Mouse (Mus musculus) erythroblast, adult 5-6 weeks (primary cell): ENCODE measurements around the gene Gm20388. TPM values are rescaled to one million over a fixed set of nuclear protein-coding genes. Genes with fewer than 3 reads are reported as not detected.

Source experiments
- ATAC-seq: replicated peaks from 2 replicates; pipeline ENCODE4 v1.8.0; 2016; ENCODE audit warnings: moderate number of reproducible peaks, mild to moderate bottlenecking, moderate TSS enrichment, inconsistent platforms; ENCODE audit not compliant: poor library complexity, low FRiP score, severe bottlenecking
- total RNA-seq, 2 experiments: library from RNA; stranded (forward) in 1 of 2; stranded (reverse) in 1 of 2; fragments of 150-400 nt in 1 of 2; fragments of 200-764, 138-1000 nt in 1 of 2; gene quantifications; 2 replicates each; pipeline versions ENCODE4 v1.2.3 to v1.2.4; 2015 to 2017; ENCODE audit warnings: low replicate concordance in 2 of 2

Gene Gm20388
- total RNA-seq, 2 experiments from 2014 or later: 2.9 to 7.8 TPM

DNA sequence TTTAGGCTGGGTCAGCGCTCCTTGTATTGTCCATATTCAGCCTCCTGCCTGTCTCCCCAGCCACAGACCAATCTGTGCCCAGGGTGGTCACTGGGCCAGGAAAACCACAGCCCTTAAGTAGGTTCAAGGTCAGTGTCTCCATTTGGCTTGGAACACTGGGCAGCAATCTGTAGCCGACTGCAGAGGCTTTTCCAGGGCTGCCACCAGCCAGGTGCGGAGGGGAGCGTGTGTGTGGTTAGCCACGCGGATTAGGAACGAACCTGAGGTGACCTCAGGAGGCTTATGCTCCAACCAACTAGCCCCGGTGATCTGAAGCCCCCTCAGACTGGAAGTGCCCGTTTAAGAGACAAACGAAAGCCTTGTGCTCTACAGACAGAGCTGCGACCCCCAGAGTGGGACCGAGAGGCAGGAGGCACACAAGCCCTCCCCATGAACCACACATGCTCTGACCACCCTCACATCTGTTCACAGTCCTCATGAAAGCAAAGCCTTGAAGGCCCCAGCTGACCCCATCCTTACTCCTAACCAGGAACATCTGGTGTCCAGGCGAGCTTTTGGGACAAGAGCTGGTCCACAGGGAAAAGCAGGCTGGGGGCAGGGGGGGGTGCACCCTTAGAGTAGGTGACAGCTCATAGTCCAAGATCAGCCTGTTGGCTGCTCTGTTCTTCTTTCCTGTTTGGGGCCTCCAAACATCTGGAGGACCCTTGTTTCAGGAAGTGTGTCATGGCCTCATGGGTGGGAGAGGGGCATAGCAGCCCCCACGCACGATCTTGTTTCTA lies 2737.7 kb downstream of the Gm20388 start:
- ATAC-seq: no peak

DNA sequence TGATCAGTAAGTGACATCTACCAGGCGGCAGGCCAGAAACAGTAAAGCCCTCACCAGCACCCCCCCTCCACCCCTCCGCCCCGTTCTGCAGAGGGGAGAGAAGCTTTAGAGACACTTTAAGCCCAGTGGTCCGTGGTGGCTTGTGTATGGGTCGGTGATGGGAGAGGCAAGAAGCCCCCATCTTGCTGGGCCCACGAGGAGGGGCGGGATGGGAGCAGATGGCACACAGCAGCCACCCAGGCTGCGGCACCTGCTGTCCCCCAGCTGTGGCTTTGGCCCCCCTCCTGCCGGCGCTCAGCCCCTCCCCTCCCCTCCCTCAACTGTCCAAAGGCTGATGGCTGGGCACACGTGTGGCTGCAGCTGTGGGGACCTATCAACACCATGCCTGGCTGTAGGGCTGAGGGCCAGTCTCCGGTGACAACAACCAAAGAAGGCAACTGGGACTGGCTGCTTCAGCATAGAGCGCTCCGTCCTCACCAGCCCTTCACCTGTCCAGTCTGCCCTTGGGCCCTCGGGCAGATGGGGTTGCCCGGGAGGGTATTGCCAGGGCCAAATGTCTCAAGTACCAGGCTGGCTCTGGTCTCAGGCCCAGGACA lies 2740.8 kb downstream of the Gm20388 start:
- no peak for ATAC-seq

DNA sequence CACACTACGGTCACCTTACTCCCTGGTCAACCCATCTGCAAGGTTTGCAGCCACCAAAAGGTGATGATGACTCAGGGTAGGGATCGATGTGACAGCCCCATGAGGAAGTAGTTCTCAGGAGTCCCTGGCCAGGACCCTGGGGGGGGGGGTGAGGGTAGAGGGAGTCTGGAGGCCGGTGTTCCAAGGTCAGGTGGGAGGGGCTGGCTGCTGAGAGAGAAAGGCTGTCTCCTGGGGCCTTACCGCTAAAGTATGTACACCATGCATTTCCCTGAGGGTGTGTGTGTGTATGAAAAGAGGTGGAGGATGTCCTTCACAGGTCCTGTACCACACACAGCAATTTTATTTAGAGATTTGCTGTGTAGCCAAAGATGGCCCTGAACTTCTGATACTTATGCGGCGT lies 2742.0 kb downstream of the Gm20388 start:
- ATAC-seq: no peak

DNA sequence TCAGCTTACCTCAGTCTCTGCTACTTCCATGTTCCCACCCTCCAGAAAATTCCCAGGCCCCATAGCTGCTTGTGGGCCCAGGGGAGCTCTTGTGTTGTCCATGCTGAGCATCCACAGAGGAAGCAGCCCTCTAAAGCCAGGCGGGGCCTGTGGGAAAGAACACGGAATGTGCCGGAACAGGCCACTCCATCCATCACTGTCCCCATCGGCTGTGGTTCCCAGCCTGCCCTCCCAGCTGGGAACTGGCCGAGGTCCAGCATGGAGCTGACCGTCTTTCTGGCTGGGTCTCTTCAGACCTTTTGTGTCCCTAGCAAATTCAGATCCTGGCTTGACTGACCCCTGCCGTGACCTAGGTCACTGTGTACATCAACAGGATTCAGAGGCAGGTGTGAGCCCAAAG lies 2744.1 kb downstream of the Gm20388 start:
- no peak for ATAC-seq

DNA sequence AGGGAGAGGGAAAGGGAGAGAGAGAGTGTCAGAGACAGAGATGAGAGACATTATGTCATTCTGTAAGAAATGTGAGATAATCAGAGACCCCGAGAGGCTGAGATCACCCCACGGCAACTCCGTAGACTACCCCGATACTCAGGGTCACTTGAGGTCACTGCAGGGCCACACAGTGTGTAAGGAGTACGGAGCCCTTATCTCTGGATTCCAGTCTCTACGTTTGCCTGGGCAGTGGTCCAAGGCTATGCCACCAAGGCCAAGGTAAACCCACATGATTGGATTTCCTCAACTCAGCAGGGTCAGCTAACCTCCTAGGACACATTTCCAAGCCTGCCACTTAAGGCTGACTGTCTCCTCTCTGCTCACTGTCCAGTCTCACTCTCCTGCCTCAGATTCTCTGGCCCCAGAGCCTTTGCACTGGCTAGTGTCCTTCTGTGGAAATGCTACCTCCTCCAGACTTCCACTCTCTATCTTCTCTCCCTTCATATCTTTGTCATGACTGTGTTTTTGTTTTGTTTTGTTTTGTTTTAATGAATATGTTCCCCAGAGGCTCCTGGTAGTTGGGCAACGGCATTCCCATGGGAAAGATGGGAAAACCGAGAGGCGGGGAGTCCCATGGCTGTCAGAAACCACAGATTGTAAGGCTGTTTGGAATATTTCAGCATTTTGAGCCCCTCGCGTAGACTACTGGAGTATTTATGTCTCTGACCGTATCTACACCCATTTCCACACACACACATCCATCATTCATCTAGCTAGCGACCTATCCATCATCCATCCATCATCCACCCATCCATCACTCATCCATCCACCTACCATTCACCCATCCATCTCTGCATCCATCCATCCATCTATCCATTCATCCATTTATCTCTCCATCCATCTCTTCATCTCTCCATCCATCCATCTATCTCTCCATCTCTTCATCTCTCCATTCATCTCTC lies 2745.7 kb downstream of the Gm20388 start:
- ATAC-seq: peak; percentile 82

DNA sequence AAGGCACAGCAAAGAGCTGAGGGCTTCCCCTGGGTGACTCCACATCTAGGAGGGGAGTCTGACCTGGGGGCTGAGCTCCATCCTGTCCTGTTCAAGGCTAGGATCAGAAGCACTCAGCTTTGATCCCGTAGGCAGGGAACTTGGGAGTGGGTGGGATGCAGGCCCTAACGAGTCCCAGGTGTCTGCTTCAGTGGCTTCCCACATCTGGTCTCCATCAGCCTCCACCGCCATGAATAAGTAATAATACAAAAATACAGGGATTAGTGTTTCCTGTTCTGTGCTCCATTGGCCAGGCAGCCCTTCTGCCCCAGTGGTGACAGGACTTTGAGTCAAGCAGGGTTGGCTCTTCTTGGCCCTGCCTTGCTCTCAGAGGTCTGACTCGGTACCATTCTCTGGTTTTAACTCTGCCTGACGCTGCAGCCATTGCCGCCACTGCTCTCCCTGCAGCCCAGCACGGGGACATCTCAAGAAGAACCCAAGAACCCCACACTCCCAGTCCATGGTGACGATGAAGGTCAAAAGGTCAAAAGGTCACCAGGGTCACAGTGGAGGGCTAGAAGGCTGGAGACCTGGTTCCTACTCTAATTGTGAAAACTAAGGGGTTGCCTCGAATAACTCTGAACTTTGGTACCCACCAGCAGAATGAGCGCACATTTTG lies 2747.6 kb downstream of the Gm20388 start:
- ATAC-seq: no peak

DNA sequence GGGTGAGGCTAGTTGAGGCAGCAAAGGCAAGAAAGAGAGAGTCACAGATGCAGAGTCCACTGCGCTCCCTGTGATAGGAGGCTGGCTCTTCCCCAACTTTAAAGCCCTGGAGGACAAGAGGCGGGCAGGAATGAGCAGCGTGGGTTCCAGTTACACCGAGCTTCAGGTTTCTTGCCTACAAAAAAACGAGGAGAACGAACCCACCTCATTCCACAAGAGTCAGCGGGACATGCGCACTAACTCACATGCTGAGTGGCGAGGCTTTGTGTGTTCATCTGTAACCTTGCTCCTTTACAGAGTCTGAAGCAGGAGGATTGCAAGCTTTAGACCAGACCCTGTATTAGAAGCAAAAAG lies 2748.1 kb downstream of the Gm20388 start:
- no peak for ATAC-seq

DNA sequence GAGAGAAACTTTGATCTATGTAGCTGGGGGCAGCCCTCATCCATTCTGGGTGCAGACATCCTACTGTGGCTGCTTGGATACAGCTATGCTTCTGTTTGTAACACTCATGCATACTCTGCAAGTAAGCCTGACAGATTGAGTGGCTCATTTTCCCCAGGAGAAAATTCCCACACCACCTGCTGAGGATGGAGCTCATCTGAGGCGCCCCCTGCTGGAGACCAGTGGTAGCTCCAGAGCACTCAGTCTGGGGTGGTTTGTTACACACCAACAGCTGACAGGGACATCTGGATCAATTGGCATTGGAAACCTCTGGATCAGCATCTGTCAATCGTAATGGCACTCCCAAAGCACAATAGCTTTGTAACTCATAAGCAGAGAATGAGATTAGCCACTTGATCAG lies 2749.4 kb downstream of the Gm20388 start:
- peak; percentile 19; the same call in 1 of the 2 replicates for ATAC-seq

DNA sequence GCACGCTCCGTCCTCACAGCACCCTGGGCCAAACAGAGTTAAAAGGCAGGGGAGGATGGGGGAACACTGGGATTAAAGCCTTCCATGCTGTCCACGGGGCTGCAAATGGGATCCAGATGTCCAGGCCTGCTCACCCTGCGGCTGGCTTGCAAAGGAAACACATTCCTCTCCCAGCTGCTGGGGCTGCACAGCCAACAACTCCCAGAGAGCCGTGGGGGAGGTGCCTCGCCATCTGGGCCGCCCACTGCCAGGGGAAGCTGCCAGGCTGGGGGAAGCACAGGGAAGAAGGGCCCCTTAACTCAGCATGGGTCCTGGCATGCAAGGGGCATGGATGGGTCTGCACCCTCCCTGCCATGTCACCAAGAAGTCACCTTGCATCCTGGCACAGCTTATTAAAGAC lies 2750.5 kb downstream of the Gm20388 start:
- ATAC-seq: no peak

DNA sequence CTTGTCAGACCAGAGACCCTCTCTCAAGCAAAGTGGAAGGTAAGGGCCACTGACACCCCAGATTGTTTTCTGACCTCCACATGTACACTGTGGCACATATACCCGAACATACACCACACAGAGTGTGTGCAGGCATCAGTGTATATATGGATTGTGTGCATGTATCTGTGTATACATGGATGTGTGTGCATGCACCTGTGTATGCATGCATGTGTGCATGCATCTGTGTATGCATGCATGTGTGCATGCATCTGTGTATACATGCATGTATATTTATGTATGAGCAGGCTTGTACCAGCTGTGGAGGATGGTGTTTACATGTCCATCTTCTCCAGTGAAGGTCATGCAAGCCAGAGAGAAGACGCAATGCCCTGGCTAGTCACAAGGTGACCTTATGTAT lies 2751.3 kb downstream of the Gm20388 start:
- ATAC-seq: no peak

DNA sequence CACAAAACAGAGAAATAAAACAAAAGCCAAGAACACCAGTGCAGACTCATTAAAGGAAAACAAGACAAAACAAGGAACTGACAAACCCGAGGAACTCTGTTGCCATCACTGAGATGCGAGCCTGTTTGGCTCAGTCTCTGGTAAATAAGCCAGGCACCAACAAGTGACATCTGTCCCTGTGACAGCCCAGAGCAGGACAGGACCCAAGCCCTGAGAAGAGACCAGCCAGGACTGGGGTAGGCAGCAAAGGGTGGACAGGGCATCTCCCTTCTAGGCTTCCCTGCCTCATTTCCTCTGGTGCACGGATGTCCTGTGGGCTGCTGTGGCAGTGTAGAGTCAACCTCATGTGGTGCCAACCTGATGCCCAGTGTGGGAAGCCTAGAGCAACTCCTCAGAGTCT lies 2752.5 kb downstream of the Gm20388 start:
- ATAC-seq: no peak

DNA sequence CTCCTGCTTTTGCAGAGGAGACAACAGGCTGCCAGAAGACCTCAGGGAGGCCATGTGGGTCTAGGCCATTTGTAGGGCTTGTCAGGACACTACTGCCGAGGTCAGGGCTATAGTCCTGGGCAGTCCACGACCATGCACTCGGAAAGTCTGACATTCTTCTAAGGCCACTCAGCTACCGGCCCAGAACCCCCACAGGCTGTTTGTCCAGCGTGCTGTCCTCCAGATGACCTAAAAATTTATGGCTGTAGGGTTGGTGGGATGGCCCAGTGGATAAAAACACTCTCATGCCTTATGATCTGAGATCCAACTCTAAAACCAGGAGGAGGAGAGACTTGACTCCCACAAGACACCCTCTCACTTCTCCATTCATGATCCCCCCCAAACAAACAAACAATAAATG lies 2753.0 kb downstream of the Gm20388 start:
- ATAC-seq: no peak

DNA sequence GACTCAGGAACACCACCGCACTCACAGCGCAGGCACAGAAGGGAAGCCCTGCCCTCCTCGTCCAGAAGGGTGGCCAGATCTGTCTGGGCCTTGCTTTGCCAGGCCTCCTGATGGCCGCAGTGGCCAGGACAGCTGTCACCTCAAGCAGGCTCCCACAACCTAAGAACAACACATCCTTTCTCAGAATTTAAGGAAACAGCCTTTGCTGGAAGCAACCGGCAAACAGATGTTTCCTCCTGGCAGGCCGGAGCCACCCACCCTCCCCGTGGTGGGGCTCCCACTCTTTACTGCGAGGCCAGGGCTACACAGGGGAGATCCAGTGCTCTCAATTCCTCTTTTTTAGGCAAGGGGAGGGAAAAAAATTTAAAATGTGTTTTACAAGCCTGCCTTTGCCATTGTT lies 2754.6 kb downstream of the Gm20388 start:
- no peak for ATAC-seq

DNA sequence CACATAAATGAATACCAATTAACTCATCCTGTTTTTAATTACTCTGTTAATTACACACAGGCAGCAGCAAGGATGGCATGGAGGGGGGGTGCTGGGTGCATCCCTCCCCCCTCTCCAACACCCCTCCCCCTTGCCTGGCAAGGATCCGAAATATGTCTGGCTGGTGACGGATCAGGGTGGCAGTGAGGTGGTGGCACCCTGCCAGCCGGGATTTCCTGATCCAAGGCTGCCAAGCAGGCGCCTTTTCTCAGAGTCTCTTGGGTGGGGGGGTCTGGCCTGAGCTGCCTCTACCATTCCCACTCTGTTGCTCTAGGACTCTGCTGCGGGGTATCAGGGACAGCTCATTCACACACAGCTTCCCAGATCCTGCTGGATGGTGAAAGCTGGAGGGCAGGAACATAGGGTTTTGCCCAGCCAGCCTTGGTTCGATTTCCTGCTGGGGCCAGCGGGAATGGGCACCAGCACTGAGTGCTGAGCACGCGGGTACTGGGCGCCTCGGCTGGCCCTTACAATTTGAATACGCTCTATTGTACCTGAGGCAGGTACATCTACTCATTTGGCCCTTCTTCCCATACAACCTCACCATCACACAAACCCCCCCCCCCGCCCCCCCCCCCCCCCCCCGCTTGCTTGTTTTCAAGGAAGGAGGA lies 2755.2 kb downstream of the Gm20388 start:
- no peak for ATAC-seq

DNA sequence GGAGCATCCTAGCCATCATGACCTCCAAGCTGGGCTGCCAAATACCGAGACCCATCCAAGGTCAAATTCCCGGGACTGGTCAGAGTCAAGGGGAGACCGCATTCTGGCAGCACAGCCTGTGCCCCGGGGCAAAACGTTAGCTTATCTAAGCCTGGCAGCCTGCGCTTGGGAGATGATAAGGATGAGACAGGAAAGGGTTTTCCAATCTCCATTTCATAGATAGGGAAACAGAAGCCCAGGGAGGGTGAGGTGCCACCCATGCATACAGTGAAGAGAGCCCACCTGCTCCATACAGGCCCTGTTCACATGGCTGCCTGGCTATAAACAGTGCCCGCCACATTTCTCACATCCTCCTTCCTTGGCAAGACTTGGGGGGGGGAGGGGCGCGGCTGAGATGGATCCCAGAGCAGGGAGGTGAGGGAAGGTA lies 2755.7 kb downstream of the Gm20388 start:
- ATAC-seq: peak; percentile 67

DNA sequence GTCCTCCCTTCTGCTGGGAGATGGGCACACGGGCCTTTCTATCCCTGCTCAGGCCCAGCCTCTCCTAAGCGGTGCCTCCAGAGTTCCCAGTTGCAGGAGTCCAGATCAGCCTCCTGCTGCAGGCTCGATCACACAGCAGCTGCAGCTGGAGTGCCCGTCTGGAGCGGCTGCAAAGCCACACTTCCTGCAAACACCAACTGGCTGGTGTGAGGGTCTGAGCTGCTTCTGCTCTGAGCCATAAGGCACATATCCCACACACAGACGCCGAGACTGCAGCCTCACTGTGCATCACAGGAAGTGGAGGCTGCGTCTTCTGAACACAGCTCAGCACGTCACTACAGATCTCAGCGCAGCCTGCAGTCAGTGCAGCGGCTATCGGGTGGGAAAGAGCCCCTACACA lies 2756.2 kb downstream of the Gm20388 start:
- peak; percentile 23 for ATAC-seq

DNA sequence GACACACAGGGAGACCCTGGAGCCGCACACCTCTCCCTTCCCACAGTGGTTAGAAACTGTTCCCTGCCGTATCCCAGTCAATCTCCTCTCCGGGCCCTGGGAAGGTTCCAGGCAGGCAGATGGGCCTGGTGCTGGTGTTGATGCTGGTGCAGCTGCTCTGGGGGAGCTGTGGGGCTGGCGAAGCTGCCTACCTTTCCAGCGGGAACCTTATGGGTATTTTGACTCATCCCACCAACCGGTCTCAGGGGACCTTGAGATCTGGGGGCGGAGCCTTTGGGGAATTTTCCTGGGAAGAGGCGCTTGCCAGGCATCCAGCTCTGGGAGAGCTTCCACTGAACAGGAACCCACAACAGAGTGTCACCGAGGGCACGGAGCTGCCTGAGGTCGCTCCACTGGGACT lies 2757.2 kb downstream of the Gm20388 start:
- no peak for ATAC-seq

DNA sequence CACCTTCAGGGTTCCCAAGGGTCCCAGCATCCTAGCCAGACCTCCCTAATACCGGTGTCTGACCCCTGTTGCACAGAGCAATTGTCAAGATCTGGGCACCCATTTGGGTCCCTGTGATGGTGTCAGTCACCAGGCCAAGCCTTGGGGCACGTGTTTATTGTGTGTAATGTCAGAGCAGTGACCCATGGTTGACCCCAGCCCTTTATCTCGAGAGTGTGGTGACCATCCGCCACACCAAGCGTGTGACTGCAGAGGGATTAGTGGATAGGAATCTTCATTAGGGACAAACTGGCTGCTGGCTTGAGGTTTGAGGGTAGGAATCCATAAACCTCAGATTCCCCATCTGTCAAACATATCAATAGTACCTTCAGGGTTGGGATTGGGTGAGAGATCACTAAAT lies 2758.7 kb downstream of the Gm20388 start:
- ATAC-seq: no peak

DNA sequence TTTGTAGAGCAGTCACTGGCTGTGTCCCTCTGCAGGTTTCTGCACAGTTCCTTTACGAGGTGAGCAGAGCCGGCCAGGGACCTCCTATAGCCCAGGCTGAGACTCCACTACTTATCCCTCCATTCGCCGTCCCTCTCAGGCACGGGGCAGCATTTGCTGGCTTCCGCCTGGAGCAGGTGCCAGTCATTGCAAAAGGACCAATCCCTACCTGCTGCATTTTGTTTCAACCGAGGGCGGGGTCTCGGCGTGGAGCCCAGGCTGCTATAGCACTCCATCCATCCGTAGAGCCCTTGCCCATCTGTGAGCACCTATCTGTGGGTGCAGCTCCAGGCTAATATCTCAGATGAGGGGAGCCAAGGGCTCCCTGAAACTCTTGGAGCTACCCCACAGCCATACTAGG lies 2759.4 kb downstream of the Gm20388 start:
- ATAC-seq: no peak

DNA sequence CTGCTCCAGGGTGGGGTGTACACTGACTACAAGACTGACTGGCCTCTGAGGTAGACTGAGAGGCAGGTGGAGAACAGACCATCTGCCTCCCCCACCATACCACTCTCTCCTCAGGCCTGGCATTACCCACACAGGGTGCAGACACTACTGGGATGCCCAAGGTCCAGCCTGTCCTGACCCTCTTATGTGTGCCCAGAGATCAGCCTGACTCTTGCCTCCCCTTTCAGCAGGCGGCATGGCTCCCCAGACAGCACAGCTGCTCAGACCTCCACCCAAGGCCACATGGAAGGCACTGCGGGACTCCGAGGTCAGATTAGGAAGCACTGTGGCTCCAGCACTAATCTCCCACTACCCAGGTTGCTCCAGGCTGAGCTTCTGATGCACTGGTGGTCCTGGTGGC lies 2760.1 kb downstream of the Gm20388 start:
- ATAC-seq: no peak
